Mouse (Mus musculus) cerebellum, adult 2 months (tissue): Measurements from ENCODE around the gene Lrrc1. TPM values are rescaled to one million over a fixed set of nuclear protein-coding genes. Genes with fewer than 3 reads are reported as not detected.

Experiments used
- DNase-seq, 2 experiments: peaks; one replicate each; pipeline ENCODE4 v3.0.0; 2021
- H3K27ac ChIP-seq: fragments of 200-500 bp; 2 replicates; pipeline ENCODE4 v1.5.1; 2012; ENCODE audit warnings: low read length, control low read depth, inconsistent platforms; ENCODE audit not compliant: insufficient read depth
- H3K27me3 ChIP-seq: fragments of 200-500 bp; 2 replicates; pipeline ENCODE4 v1.6.1; 2012; ENCODE audit warnings: inconsistent platforms, mild to moderate bottlenecking, low read length, moderate library complexity; ENCODE audit not compliant: control insufficient read depth, insufficient read depth
- H3K4me1 ChIP-seq: fragments of 200-500 bp; 2 replicates; pipeline ENCODE4 v1.6.1; 2011; ENCODE audit warnings: low read length; ENCODE audit not compliant: control insufficient read depth, insufficient read depth
- H3K4me3 ChIP-seq: fragments of 200-500 bp; replicated peaks from 2 replicates; pipeline ENCODE3; 2011; ENCODE audit warnings: mild to moderate bottlenecking, low read depth, low read length, control low read depth; ENCODE audit not compliant: insufficient read depth
- CTCF ChIP-seq: fragments of 200-500 bp; IDR thresholded peaks from 2 replicates; pipeline ENCODE4 v1.5.1; 2011; ENCODE audit warnings: low read depth, mild to moderate bottlenecking, control low read depth, low read length, moderate library complexity, borderline replicate concordance; ENCODE audit not compliant: insufficient read depth
- POLR2A ChIP-seq: fragments of 200-500 bp; IDR thresholded peaks from 2 replicates; pipeline ENCODE4 v1.6.1; 2011; ENCODE audit warnings: low read length, control low read depth, borderline replicate concordance; ENCODE audit not compliant: insufficient read depth
- WGBS: fragments of 180-500 bp; shearing (Covaris S2); methylation state at CpG from one replicate; pipeline ENCODE4 v1.1.7; 2018; 5-methylcytosine and 5-hydroxymethylcytosine counted together
- polyA plus RNA-seq: library from polyadenylated mRNA; depleted of rRNA; stranded (reverse); fragments of >200 nt; gene quantifications from 2 replicates; pipeline ENCODE4 v1.2.3, GENCODE M21; 2012

Gene Lrrc1
- polyA plus RNA-seq, 1 experiment = 28.8 TPM

GRCm38 (mm10) chr9:77408053-77408603, 136.5 kb downstream of the Lrrc1 start:
- H3K27ac ChIP-seq = no peak overlapping the region
- no peaks in the 10 kb centered on the region for H3K27me3 ChIP-seq
- 52% methylated on average over 6 of the region's 6 CpGs for WGBS
- no peak overlapping the region for H3K4me3 ChIP-seq
- DNase-seq = no peak
- TF ChIP-seq POLR2A (no peak), CTCF (no peak)
- no peaks in the 10 kb centered on the region for H3K4me1 ChIP-seq

GRCm38 (mm10) chr9:77406906-77407305, 137.8 kb downstream of the Lrrc1 start:
- TF ChIP-seq CTCF = no peak
- no peak for TF ChIP-seq POLR2A
- Histone ChIP-seq H3K27me3 (no peaks in the 10 kb centered on the region), H3K4me1 (no peaks in the 10 kb centered on the region), H3K4me3 (no peak overlapping the region), H3K27ac (no peak overlapping the region)
- WGBS = 63% methylated on average over 7 of the region's 7 CpGs
- no peak for DNase-seq

GRCm38 (mm10) chr9:77404458-77404857, 140.2 kb downstream of the Lrrc1 start:
- 86% methylated on average over 4 of the region's 4 CpGs for WGBS

GRCm38 (mm10) chr9:77403961-77404360, 140.7 kb downstream of the Lrrc1 start:
- WGBS = 95% methylated on average over 6 of the region's 6 CpGs
- no peak for DNase-seq
- TF ChIP-seq CTCF (no peak), POLR2A (no peak)
- no peaks in the 10 kb centered on the region for H3K27me3 ChIP-seq
- no peak overlapping the region for H3K27ac ChIP-seq
- H3K4me3 ChIP-seq = no peak overlapping the region
- H3K4me1 ChIP-seq = no peaks in the 10 kb centered on the region

More at GRCm38 (mm10) chr9:77404458-77404857, 140.2 kb downstream of the Lrrc1 start:
- H3K4me1 ChIP-seq = no peaks in the 10 kb centered on the region
- DNase-seq = no peak
- H3K27ac ChIP-seq = no peak overlapping the region
- H3K27me3 ChIP-seq = no peaks in the 10 kb centered on the region
- H3K4me3 ChIP-seq = no peak overlapping the region
- TF ChIP-seq CTCF = no peak
- TF ChIP-seq POLR2A = no peak

- H3K27me3 ChIP-seq = no peaks in the 10 kb centered on the region
- 82% methylated on average over 1 of the region's 1 CpGs for WGBS
- TF ChIP-seq CTCF (no peak), POLR2A (no peak)
- DNase-seq = no peak
- H3K4me3 ChIP-seq = no peak overlapping the region
- no peaks in the 10 kb centered on the region for H3K4me1 ChIP-seq
- no peak overlapping the region for H3K27ac ChIP-seq
Measured at GRCm38 (mm10) chr9:77402971-77403370, 141.7 kb downstream of the Lrrc1 start.

GRCm38 (mm10) chr9:77399801-77400200, 144.9 kb downstream of the Lrrc1 start:
- no peak overlapping the region for H3K27ac ChIP-seq
- TF ChIP-seq CTCF (no peak), POLR2A (no peak)
- 90% methylated on average over 5 of the region's 5 CpGs for WGBS
- no peak overlapping the region for H3K4me3 ChIP-seq
- DNase-seq = no peak
- H3K27me3 ChIP-seq = no peaks in the 10 kb centered on the region
- no peaks in the 10 kb centered on the region for H3K4me1 ChIP-seq

- Histone ChIP-seq H3K4me3 (no peak overlapping the region), H3K4me1 (no peaks in the 10 kb centered on the region), H3K27me3 (no peaks in the 10 kb centered on the region), H3K27ac (no peak overlapping the region)
- no peak for TF ChIP-seq POLR2A
- no peak for TF ChIP-seq CTCF
- no peak for DNase-seq
- WGBS = 77% methylated on average over 13 of the region's 13 CpGs
Measured at GRCm38 (mm10) chr9:77398856-77399631, 145.6 kb downstream of the Lrrc1 start.

GRCm38 (mm10) chr9:77397027-77397426, 147.6 kb downstream of the Lrrc1 start:
- no peak overlapping the region for H3K4me3 ChIP-seq
- TF ChIP-seq CTCF (no peak), POLR2A (no peak)
- DNase-seq = no peak
- no peak overlapping the region for H3K27ac ChIP-seq
- no peaks in the 10 kb centered on the region for H3K4me1 ChIP-seq
- no peaks in the 10 kb centered on the region for H3K27me3 ChIP-seq
- 79% methylated on average over 4 of the region's 4 CpGs for WGBS
